Mouse (Mus musculus) layer of hippocampus, postnatal 10 days (tissue): ENCODE measurements at regions not wholly inside any gene's neighbourhood (a gene's known extent, or its start where the extent isn't known, plus 50 kb on each side); places are given as distances from the start of the nearest gene placed in this dataset.

Source experiments
- DNase-seq, 2 experiments: peaks; one replicate each; pipeline ENCODE4 v3.0.0; 2021; ENCODE audit warnings: low spot score in 2 of 2

DNA sequence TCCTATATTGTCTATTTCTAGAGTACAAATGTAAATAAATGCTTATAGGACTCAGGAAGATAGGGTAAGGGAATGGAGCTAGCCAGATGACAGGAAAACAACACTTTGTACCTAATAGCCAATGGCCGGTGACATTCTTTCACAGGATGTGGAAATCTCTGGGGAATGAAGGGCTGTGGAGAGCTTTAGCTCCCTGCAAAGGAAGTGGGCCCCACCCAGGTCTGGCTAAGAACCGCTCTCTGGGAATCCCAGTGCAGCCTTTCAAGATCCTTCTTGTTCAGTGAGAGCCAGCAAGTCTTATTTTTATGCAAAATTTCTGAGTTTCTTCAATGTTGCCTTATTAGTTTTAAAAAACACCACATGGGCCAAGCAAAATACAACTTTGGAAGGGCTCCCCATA lies 54.7 kb upstream of the Pappa2 start:
- DNase-seq = no peak

DNA sequence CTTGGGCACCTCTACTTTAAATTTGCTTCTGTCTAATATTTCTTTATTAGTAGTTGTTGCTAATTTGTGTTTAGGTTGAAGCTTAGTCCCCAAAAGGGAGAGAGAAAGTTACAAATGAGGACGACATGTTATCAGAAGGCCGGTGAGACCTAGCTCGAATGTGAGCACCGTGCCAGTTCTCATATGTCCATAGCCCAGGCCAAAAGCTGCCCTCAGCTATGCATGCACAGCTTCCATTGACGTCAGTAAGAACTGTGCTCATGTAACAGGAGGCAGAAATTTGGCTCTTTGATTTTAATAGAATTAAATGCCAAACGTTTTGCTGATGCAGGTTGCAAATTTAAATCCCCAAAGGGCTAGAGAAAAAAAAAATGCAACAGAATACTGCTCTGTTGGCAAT lies 56.1 kb upstream of the Pappa2 start:
- DNase-seq = no peak

DNA sequence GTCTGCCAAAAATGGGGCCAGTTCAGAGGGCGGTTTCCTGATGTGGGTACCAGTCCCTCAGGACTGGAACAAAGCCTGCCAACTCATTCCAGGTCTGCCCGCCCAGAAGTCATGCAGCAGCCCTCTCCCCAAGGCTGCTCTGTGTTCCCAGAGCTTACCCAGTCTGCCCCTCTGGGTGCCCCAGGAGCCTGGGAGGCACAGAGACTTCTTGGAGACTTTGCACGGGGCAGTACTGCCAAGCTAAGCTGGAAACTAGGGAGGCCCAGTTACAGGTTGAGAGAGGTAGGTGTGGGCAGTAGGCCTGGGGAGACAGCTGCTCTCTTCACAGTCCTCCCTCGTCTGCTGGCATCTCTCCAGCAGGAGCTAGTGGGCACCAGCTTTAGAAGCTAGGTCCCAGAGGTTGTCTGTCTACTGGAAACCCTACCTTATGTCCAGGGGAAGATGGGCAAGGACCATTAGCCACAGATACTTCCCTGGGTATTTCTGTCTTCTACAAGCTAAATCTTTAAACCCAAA lies 65.6 kb upstream of the Pappa2 start:
- DNase-seq = no peak

DNA sequence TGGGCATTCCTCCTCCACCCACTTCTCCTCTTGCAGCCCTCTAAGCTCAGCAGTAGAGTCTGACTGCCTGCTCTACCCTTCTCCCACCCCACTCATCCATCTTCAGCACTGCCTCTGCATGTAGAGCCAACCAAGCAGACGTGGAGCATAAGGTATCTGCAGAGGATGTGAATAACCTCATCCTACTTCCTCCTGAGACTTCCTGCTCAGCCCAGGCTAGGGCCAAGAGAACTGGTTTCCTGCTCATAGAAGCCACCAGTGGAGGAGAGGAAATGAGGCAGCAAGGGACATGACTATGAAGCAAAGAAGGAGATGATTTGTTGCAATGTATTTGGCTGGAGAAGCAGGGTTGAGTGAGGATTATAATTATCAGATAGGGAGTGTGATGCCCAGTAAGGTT lies 84.7 kb upstream of the Pappa2 start:
- DNase-seq = no peak

DNA sequence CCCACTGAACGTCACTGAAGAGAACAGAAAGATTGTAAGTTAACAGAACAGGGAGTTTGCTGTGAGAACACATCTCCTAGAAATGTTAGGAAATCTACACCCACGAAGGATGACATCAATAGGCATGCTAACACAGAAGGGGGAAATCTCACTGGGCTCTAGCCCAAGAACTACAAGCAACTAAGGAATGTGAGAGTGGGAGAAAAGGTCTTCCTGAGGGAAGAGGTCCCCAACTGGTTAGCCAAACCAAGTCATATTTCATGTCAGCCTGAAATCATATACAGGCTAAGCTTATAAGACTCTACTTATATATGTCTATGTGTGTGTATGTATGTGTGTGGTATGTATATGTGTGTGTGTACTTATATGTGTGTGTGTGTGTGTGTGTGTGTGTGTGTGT lies 118.9 kb upstream of the Pappa2 start:
- no peak for DNase-seq

DNA sequence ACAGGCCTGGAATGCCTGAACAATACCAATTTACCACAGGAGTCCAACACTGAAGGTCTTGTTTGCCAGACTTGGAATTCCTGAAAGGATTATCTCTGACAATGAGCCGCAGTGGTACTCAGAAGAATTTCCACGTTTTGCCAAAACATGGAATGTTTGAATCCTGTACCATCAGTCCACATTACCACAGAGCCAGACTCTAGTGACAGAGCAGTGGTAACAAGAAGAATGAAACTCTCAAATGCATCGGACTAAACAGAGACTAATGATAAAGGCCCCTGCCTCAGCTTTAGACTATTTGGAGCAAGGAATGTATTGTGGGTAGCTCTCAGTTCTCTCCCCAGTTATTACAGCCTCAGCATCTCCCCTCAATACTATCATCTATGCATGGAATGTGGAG lies 109.9 kb upstream of the Cop1 start:
- no peak for DNase-seq

DNA sequence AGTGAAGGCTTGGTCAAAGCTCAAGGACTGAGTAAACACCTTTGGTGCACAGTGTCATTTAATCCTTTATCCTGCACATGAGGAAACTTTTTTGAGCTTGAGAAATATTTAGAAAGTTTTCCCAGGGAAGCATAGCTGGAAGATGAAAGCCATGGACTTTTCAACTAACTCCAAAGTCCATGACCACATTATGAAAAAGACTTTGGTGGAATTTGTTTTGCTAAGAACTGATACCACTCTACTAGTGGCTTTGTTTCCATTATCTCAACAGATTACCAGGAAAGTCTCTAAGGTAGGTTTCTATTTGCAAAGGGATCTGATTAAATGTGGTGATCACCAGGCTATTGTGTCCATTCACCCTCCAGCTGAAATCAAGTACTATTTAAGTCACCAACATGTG lies 107.2 kb upstream of the Cop1 start:
- DNase-seq = no peak

DNA sequence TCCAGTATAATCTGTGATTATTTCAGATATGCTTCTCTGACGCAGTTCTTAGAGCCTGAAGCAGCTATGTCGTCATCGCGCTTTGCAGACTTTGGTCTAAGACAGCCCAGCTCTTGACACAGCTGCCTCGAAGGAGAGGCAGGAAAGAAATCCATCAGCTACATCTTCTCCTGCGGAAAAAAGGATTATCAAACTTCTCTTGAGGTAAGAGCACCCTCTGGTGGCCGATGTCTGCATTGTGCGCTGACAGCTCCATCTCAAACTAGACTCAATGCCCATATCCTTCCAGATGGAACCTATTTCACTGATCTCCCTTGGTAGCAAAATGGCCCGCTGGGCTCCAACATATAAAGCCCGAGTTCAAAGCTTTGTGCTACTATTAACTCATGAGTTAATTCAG lies 96.8 kb upstream of the Cop1 start:
- peak; percentile 92 for DNase-seq

DNA sequence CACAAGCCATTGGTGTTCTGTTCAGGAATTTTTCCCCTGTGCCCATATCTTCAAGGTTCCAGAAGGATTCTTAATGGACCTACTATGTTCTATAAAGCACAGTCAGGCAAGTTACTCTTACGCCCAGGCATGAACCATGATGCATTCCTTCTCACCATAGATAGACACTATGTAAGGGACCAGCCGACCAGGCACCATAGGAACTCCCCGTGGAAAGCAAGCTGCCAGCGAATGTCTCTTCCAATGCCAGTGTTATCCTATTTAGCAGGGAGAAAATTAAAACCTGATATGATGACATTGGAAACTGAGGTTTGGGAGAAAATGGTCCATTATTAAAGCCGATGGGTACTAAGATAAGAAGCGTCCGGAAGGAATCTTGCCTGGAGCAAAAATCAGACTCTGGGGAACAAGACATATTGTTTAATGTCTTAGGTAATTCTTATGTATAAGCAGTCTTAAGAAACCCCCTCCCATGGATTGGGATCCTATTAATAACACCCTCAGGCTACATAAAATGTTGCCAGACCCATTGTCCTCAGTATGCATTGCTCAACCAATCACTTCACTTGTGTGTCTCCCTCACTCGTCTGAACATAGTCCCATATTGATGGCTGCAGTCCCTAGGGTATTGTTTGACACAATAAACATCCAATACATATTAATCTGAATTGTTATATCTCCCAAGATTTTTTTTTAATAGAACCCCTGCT lies 84.2 kb upstream of the Cop1 start:
- no peak for DNase-seq

DNA sequence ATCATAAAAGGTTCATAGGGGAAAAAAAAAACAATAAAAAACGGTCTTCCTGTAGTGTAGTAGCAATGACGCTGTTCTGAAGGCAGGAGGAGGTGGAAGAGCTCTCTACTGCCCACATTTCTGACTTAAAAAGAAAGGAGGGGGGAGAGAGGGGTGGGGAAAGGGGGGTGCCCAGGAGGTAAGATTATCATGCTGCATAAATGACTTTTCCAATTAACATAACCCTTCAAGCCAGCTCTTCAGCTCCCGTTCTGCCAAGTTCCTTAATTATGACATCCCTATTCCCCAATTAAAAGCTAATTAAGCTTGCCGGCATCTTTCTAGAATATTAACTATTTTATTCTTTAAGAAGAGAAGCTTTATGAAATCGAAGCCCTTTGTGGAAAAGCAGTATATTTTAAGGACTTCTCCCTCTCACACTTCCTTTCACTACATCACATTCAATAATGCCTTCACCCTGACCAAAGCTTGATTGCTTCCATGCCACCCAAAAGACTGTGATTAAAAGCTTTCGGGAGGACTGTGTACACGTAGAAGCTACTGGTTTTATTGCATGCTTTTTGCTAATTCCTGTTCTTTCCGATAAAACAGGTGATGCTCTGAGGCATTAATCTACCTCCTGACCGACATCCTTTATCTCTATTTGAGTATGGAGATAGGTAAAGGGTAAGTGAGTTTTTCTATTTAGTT lies 83.5 kb upstream of the Cop1 start:
- no peak for DNase-seq

DNA sequence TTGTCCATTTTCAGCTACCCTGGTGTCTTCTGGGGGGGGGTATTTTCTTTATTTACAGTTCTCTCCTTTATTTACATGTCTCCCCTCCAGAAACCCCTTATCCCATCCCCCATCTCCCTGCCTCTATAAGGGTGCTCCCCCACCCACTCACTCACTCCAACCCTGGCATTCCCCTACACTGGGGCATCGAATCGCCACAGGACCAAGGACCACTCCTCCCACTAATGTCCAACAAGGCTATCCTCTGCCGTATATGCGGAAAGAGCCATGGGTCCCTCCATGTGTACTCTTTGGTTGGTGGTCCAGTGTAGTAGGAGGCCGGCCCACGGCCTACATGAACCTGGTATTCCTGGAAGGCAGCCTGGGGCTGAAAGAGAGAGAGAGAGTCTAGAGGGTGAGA lies 82.9 kb upstream of the Cop1 start:
- no peak for DNase-seq

DNA sequence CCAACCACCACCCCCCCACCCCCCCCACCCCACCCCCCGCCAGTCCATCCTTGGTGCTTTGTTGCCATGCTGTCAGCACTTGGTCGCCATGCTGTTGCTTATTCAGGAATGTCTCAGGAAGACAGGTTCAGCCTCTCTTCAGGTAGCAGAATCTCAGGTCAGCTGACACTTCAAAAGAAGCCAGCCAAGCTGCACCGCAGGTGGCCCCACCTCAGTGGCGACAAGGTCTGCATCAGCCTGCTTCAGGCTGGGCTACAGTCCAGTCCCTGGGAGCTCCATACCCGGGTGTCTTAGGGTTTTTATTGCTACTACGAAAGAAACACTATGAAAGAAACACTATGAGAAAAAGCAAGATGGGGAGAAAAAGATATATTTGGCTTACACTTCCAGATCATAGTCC lies 82.4 kb upstream of the Cop1 start:
- DNase-seq = no peak

DNA sequence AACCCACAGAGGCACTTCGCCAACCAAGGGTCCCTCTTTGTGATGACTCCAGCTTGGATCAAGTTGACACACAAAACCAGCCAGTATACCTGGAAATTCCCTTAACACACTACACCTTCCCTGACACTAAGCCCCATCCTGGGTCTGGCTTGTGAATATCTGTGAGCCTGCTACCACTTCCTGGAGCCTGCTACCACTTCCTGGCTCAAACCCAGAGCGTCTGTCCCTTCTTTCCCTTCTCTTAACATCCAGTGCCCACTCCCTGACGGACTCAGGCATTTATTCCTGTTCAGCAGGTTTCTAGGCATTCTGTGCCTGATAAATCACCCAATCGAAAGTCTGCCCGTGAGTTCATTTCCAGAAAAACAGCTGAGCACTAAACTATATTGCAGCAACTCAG lies 81.8 kb upstream of the Cop1 start:
- DNase-seq = no peak

DNA sequence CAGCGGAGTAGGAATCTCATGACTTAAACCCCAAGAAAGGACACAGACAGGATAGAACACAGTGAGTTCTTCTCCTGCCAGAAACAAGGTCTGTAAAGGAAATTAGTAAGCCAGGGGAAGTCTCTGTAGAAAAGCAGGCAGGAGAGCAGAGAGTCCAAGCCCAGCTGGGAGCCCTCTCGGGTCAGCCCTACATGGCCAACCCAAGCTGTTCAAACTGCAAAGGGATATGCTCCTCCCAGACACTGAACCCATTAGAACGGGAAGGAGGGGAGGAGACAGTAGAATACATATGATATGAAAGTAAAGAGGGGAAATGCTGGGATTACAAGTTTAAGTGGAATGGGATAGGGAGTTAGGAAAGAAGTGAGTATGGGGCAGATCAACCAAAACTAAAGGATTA lies 75.7 kb upstream of the Cop1 start:
- no peak for DNase-seq

DNA sequence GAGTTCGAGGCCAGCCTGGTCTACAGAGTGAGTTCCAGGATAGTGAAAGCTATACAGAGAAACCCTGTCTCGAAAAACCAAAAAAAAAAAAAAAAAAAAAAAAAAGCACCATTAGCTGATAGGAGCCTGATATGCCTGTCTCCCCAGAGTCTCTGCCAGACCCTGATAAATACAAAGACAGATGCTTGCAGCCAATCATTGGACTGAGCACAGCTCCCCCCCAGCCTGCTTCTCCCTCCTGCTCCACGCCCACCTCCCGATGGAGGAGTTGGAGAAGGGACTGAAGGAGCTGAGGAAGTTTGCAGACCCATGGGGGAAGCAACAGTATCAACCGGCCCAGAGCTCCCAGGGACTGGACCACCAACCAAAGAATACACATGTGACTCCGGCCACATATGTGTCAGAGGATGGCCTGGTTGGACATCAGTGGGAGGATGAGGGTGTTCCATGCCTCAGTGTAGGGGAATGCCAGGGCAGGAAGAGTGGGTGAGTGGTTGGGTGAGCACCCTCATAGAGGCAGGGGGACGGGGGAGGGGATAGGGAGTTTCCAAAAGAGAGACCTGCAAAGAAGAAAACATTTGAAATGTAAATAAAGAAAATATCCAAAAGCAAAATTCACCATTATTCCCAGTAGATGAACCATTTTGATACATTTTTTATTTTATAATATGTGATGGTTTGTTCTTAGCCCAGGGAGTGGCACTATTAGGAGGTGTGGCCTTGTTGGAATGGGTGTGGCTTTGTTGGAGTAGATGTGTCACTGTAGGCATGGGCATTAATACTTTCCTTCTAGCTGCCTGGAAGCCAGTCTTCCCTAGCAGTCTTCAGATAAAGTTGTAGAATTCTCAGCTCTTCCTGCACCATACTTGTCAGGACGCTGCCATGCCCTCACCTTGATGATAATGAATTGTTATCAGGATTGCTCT lies 71.8 kb upstream of the Cop1 start:
- no peak for DNase-seq

DNA sequence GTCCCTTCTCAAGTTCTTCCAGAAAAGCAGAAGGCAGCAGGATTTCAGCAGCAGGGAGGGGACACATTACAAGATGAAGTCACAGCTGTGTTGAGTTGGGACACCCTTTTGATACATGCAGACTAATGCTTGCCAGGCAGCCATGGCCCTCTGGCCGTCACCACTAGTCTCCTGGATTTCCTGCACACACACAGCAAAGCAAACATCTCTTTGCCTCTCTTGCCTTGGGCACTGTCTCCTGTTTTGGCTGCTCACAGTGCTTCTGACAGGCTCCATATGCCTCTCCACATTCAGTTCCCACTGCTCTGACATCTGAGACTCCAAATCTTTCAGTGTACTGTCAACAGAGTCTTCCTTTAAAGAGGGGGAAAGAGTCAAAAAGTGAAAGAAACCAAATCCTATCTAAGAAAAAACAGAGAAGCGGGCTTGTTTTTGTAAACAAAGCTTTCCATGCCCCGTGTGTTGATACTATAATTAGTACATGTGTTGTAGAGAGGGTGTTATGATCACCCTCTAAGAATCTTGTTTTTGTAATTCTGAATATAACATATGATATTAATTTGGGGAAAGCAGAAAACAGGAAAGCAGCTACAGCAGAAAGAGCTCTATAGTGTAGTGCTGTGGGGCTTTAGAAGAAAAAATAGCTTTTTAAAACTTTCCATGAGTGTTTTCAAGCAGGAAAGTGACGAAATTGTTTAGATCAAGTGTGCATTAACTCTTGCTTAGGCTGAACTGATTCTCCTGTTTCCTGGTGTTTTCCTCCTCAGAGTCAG lies 68.8 kb upstream of the Cop1 start:
- peak; percentile 6 to 17 for DNase-seq

DNA sequence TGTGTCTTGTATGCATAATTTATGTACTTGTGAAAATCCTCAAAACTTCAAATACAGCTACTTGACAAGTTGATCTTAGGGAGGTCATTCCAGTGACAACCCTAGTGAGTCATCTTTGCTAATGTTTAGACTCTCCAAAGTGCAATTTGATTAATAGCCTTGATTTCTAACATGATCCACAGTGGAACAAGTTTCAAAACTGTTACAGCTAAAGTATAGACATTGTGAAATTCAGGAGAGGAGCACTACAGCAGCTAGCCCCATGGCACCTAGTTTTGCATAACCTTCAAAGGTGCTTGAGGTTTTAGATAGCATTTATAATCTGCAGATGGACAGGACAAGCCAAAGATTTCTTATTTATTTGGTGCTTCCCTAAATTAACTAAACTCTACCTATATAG lies 50.1 kb upstream of the Cop1 start:
- DNase-seq = no peak
